ENCODE assay signal across 8 mouse cellular contexts in the genomic region with DNA sequence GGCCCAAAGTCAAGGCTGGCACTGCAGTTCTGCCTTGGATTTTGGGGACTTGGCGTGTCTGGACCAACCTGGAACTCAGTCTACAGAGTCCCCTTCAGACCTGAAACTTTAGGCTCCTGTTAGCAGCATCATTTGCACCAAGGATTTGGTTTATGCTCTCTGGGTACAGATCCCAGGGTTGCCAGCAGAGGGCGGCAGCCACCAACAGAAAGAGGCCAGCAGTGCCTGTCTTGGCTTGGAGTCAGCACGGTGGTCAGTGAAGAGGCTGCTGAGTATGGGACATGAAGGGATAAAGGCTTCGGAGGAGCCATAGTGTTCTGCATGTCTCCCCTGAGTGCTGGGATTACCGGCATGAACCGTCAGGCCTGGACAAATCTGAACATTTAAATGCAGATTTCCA. TPM values are rescaled to one million over a fixed set of nuclear protein-coding genes. Genes with fewer than 3 reads are reported as not detected.
DNase-seq lines count a peak whose midpoint lies in the region; ATAC-seq and TF ChIP-seq lines count a peak whose summit lies in the region.

No protein-coding gene starts in this region.

- no peak overlapping the region for H3K4me3 ChIP-seq in layer of hippocampus, adult 2 months

- no peak overlapping the region for H3K27ac ChIP-seq in layer of hippocampus, adult 2 months

- DNase-seq in left cerebral cortex, adult 18-20 months (ENCODE audit: low spot score in 2 of 2): peak; percentile 52 to 71
- DNase-seq in left cerebral cortex, adult 11 months (ENCODE audit: low spot score): no peak
- peak; percentile 77 to 84 for DNase-seq in adrenal gland, postnatal 36 days
- DNase-seq in frontal cortex, postnatal 14 days (ENCODE audit: low spot score in 2 of 2): peak; percentile 41 to 68
- DNase-seq in layer of hippocampus, adult 2 months (ENCODE audit: low spot score in 2 of 2): peak; percentile 45 to 78
- DNase-seq in lung, postnatal 4 days: peak; percentile 72 to 86
- peak; percentile 39 to 72 for DNase-seq in spleen, postnatal 10 days (ENCODE audit: low spot score in 2 of 2)

- peak; percentile 96 for TF ChIP-seq CTCF in layer of hippocampus, adult 2 months (conservative IDR thresholded peaks at IDR 0.05)

- ATAC-seq in megakaryocyte-erythroid progenitor cell, adult 5-6 weeks (replicated peaks; ENCODE audit: low FRiP score, low TSS enrichment, poor library complexity, severe bottlenecking): no peak

RNA-seq across cellular contexts. Expression of a gene that starts 3.4 kb away (rescaled TPM):
- 1 to 10 TPM; 2.2 to 2.3 TPM for total RNA-seq in left cerebral cortex, adult 18-20 months (2021)
- total RNA-seq in adrenal gland, postnatal 36 days (2021): 10 to 100 TPM in 1 of 2 experiments, 1 to 10 TPM in 1; 8.9 to 12.9 TPM
- 1 to 10 TPM; 1.9 to 2.3 TPM for total RNA-seq in layer of hippocampus, adult 2 months (2021)
- 10.1 and 10.5 TPM in 2 replicates for total RNA-seq in megakaryocyte-erythroid progenitor cell, adult 5-6 weeks (2014; fragmentation: Nextera tagmentation)
- total RNA-seq in megakaryocyte-erythroid progenitor cell, adult 5-6 weeks (2017): 5.3 and 9.2 TPM in 2 replicates

RNA-seq across cellular contexts. Expression of a gene that starts 32.1 kb away (rescaled TPM):
- total RNA-seq in left cerebral cortex, adult 18-20 months (2021): 10 to 100 TPM; 28.9 to 37.6 TPM
- total RNA-seq in adrenal gland, postnatal 36 days (2021): 10 to 100 TPM; 51.4 to 55.7 TPM
- 10 to 100 TPM; 38.2 to 43.0 TPM for total RNA-seq in layer of hippocampus, adult 2 months (2021)
- total RNA-seq in megakaryocyte-erythroid progenitor cell, adult 5-6 weeks (2014; fragmentation: Nextera tagmentation): 69.2 and 98.4 TPM in 2 replicates
- total RNA-seq in megakaryocyte-erythroid progenitor cell, adult 5-6 weeks (2017): 77.3 and 106 TPM in 2 replicates
